In the genomic region with DNA sequence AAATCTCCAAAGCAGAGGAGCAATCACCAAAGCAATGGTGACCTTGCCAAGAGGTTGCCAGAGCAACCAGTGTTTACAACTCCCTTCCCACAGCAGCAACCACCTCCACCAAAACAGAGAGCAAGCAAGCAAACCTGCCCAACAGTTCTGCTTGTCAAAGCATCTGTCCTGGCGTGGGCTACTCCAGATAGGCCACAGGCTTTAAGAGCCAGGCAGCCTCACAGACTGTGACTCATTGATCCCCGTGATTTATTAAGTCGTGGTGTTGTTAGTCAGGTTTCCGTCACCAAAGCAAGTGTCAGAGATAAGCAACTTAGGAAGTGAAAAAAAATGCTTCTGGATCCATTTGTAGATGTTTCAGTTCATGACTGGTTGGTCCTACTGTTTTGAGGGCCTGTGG, we compare ENCODE assay signal across 22 mouse cellular contexts. TPM values are rescaled to one million over a fixed set of nuclear protein-coding genes. Genes with fewer than 3 reads are reported as not detected.
A peak's percentile ranks its signal among the peaks of the same experiment; 100 is the strongest.
DNase-seq lines count a peak whose midpoint lies in the region; ATAC-seq and TF ChIP-seq lines count a peak whose summit lies in the region.
"Had no signal": no experiment of that assay in that cellular context is flagged by ENCODE, and none has a peak within 500 bp of the region (broad histone marks: within the 10 kb centered on the region; RNA-seq: fewer than 3 reads in every experiment).

No protein-coding gene starts in this region.

- ATAC-seq in intestine, embryonic 16.5 days = peak; percentile 62; the same call in 1 of the 2 replicates
- ATAC-seq: Patski had no signal

- H3K79me3 ChIP-seq in C2C12 (ENCODE audit: low read depth) = no peaks in the 10 kb centered on the region

- no peaks in the 10 kb centered on the region for H3K9me3 ChIP-seq in intestine, embryonic 16.5 days (ENCODE audit: control insufficient read depth, low read length)
- H3K9me3 ChIP-seq in limb, embryonic 10.5 days (replicated peaks) = no peaks in the 10 kb centered on the region
- H3K9me3 ChIP-seq: heart, embryonic 13.5 days; kidney, embryonic 15.5 days; midbrain, embryonic 10.5 days; neural tube, embryonic 13.5 days had no signal

- no peak overlapping the region for H3K4me3 ChIP-seq in C2C12 (ENCODE audit: insufficient read depth, poor library complexity, severe bottlenecking)
- H3K4me3 ChIP-seq in intestine, embryonic 16.5 days (ENCODE audit: low read length) = no peak overlapping the region
- no peak overlapping the region for H3K4me3 ChIP-seq in limb, embryonic 10.5 days
- H3K4me3 ChIP-seq: gastrocnemius, adult 2 months; heart, embryonic 13.5 days; kidney, embryonic 15.5 days; left cerebral cortex, adult 2 months; midbrain, embryonic 10.5 days; neural tube, embryonic 13.5 days had no signal

- no peaks in the 10 kb centered on the region for H3K4me1 ChIP-seq in intestine, embryonic 16.5 days (ENCODE audit: control insufficient read depth, insufficient read depth, low read length)
- no peaks in the 10 kb centered on the region for H3K4me1 ChIP-seq in limb, embryonic 10.5 days
- H3K4me1 ChIP-seq: kidney, embryonic 15.5 days; neural tube, embryonic 13.5 days had no signal

- no peak overlapping the region for H3ac ChIP-seq in C2C12 (ENCODE audit: control insufficient read depth, insufficient read length, low read depth)

- no peak overlapping the region for H3K4me2 ChIP-seq in intestine, embryonic 16.5 days (ENCODE audit: low read depth, low read length)
- H3K4me2 ChIP-seq: heart, embryonic 13.5 days; hindbrain, embryonic 14.5 days; kidney, embryonic 15.5 days; liver, embryonic 11.5 days; neural tube, embryonic 13.5 days had no signal

- H3K27me3 ChIP-seq in C2C12 (ENCODE audit: control insufficient read depth, insufficient read depth, insufficient read length) = no peaks in the 10 kb centered on the region
- no peaks in the 10 kb centered on the region for H3K27me3 ChIP-seq in intestine, embryonic 16.5 days (replicated peaks; ENCODE audit: control insufficient read depth, insufficient read depth, low read length)
- H3K27me3 ChIP-seq in limb, embryonic 10.5 days (ENCODE audit: low read depth, poor library complexity, severe bottlenecking) = no peaks in the 10 kb centered on the region
- H3K27me3 ChIP-seq: heart, embryonic 13.5 days; kidney, embryonic 15.5 days; neural tube, embryonic 13.5 days; Patski had no signal

- 47% methylated on average over 4 of the region's 4 CpGs for WGBS in intestine, embryonic 16.5 days
- WGBS in limb, embryonic 10.5 days = 48% methylated on average over 4 of the region's 4 CpGs

- peak; percentile 82 for DNase-seq in 3T3-L1 (ENCODE audit: low read depth, low spot score)
- peak; percentile 5 for DNase-seq in adrenal gland, postnatal 25 days
- no peak for DNase-seq in limb, embryonic 10.5 days (ENCODE audit: low spot score)
- no peak for DNase-seq in cerebellum, postnatal 25 days
- no peak for DNase-seq in urinary bladder, postnatal 25 days (ENCODE audit: low spot score)
- DNase-seq: cerebellum, adult 11 months; cerebellum, postnatal 10 days; gastrocnemius, adult 2 months; lung, adult 2 months; lung, postnatal 36 days; right cerebral cortex, adult 18-20 months had no signal

- no peak for TF ChIP-seq CTCF in C2C12 (IDR thresholded peaks at IDR 0.05; ENCODE audit: control insufficient read depth, insufficient read depth, insufficient read length)

- no peak overlapping the region for H3K27ac ChIP-seq in intestine, embryonic 16.5 days (ENCODE audit: low read length)
- no peak overlapping the region for H3K27ac ChIP-seq in limb, embryonic 10.5 days
- H3K27ac ChIP-seq: gastrocnemius, adult 2 months; heart, embryonic 13.5 days; hindbrain, embryonic 14.5 days; kidney, embryonic 15.5 days; left cerebral cortex, adult 2 months; midbrain, embryonic 10.5 days; neural tube, embryonic 13.5 days; stomach, postnatal 0 days had no signal

- H3K9ac ChIP-seq in intestine, embryonic 16.5 days (ENCODE audit: low read depth, low read length) = no peak overlapping the region
- H3K9ac ChIP-seq: heart, embryonic 13.5 days; hindbrain, embryonic 14.5 days; kidney, embryonic 15.5 days; neural tube, embryonic 13.5 days had no signal

- H3K36me3 ChIP-seq in C2C12 (ENCODE audit: control insufficient read depth, insufficient read depth) = no peaks in the 10 kb centered on the region
- no peaks in the 10 kb centered on the region for H3K36me3 ChIP-seq in intestine, embryonic 16.5 days (ENCODE audit: control insufficient read depth, insufficient read depth, low read length)
- H3K36me3 ChIP-seq in limb, embryonic 10.5 days = no peaks in the 10 kb centered on the region
- H3K36me3 ChIP-seq: heart, embryonic 13.5 days; kidney, embryonic 15.5 days; midbrain, embryonic 10.5 days; neural tube, embryonic 13.5 days had no signal

- no peaks in the 10 kb centered on the region for H3K79me2 ChIP-seq in C2C12 (ENCODE audit: control insufficient read depth, insufficient read depth)

TF ChIP-seq in C2C12, 6 proteins besides CTCF, POLR2A, EP300 and RAD21:
- TF ChIP-seq MYOG (IDR thresholded peaks at IDR 0.05; ENCODE audit: control insufficient read depth, extremely low read depth, insufficient read length) (no peak), USF1 (IDR thresholded peaks at IDR 0.05; ENCODE audit: low read depth) (no peak), MAX (IDR thresholded peaks at IDR 0.05) (peak; percentile 57), MYOD1 (IDR thresholded peaks at IDR 0.05; ENCODE audit: control insufficient read depth, insufficient read length, low read depth) (peak; percentile 47), FOSL1 (IDR thresholded peaks at IDR 0.05; ENCODE audit: insufficient read depth, low read length, poor library complexity, severe bottlenecking) (peak; percentile 84), CEBPB (IDR thresholded peaks at IDR 0.05; ENCODE audit: low read depth) (no peak)
TF ChIP-seq in C2C12: peak in this region for 3.

RNA-seq across cellular contexts. Expression of a gene that starts 27.7 kb away (rescaled TPM):
- 4.0 TPM for polyA plus RNA-seq in C2C12 (2012; fragmentation: generic; extraction: Trizol)
- 46.7 and 50.2 TPM in 2 replicates for total RNA-seq in adrenal gland, postnatal 25 days (2021)
- polyA plus RNA-seq in intestine, embryonic 16.5 days (2015; fragmentation: Nextera tagmentation; extraction: Ambion mirVana) = 4.9 and 5.1 TPM in 2 replicates
- 8.3 and 9.0 TPM in 2 replicates for polyA plus RNA-seq in limb, embryonic 10.5 days (2016; fragmentation: Nextera tagmentation; extraction: Ambion mirVana)

Comparison
In these comparisons a context has a peak if more than half of its experiments do, and no peak if none do; other contexts are left out.
1. DNase-seq: peak in 3T3-L1 (single experiment) and adrenal gland, postnatal 25 days (single experiment); none in limb, embryonic 10.5 days (single experiment), cerebellum, postnatal 25 days (0 of 2) and urinary bladder, postnatal 25 days (single experiment).